Mouse (Mus musculus): Measurements from ENCODE around the gene Ncf2. TPM values are rescaled to one million over a fixed set of nuclear protein-coding genes. Genes with fewer than 3 reads are reported as not detected.
"Not testable (repeated sequence)": the region's sequence is repeated elsewhere in the genome, so short reads cannot be mapped to it uniquely, and the experiment has no call there.

Ncf2 gene
- polyA plus RNA-seq, 1 experiment = 0.07 TPM

GRCm38 (mm10) chr1:152766804-152767748, 32.9 kb upstream of the Ncf2 start:
- Histone ChIP-seq H3K36me3 (ENCODE audit: control insufficient read depth, insufficient read depth) (peaks cover 23% of the 10 kb centered on the region), H3K4me3 (peak overlapping the region; percentile 70), H3K4me2 (ENCODE audit: low read depth) (peak overlapping the region; percentile 69), H3K27me3 (ENCODE audit: control insufficient read depth, insufficient read depth, insufficient read length) (no peaks in the 10 kb centered on the region), H3ac (ENCODE audit: control insufficient read depth, insufficient read length) (peak overlapping the region; percentile 77), H3K79me2 (ENCODE audit: control insufficient read depth, insufficient read depth) (peaks cover 24% of the 10 kb centered on the region)
- TF ChIP-seq TCF3 (IDR thresholded peaks at IDR 0.05; ENCODE audit: insufficient read length, low read depth) = no peak

GRCm38 (mm10) chr1:152767749-152768488, 32.1 kb upstream of the Ncf2 start:
- Histone ChIP-seq H3K27me3 (ENCODE audit: control insufficient read depth, insufficient read depth, insufficient read length) (no peaks in the 10 kb centered on the region), H3K4me2 (ENCODE audit: low read depth) (peak overlapping the region; percentile 69), H3K79me2 (ENCODE audit: control insufficient read depth, insufficient read depth) (peaks cover 24% of the 10 kb centered on the region), H3ac (ENCODE audit: control insufficient read depth, insufficient read length) (no peak overlapping the region), H3K36me3 (ENCODE audit: control insufficient read depth, insufficient read depth) (peaks cover 32% of the 10 kb centered on the region), H3K4me3 (peak overlapping the region; percentile 70)
- TF ChIP-seq SRF (IDR thresholded peaks at IDR 0.05; ENCODE audit: control insufficient read depth, insufficient read length, low read depth) (peak; percentile 69), POLR2A (IDR thresholded peaks at IDR 0.05; ENCODE audit: insufficient read length, low read depth) (no peak)

- no peaks in the 10 kb centered on the region for H3K27me3 ChIP-seq (ENCODE audit: control insufficient read depth, insufficient read depth, insufficient read length)
- H3ac ChIP-seq (ENCODE audit: control insufficient read depth, insufficient read length) = no peak overlapping the region
- no peak overlapping the region for H3K4me2 ChIP-seq (ENCODE audit: low read depth)
- H3K79me2 ChIP-seq (ENCODE audit: control insufficient read depth, insufficient read depth) = peaks cover 24% of the 10 kb centered on the region
- no peak overlapping the region for H3K4me3 ChIP-seq
- TF ChIP-seq SRF (IDR thresholded peaks at IDR 0.05; ENCODE audit: control insufficient read depth, insufficient read length, low read depth) (no peak), TCF3 (IDR thresholded peaks at IDR 0.05; ENCODE audit: insufficient read length, low read depth) (no peak), E2F4 (IDR thresholded peaks at IDR 0.05; ENCODE audit: insufficient read depth) (no peak), MYOG (IDR thresholded peaks at IDR 0.05; ENCODE audit: control insufficient read depth in 1 of 3, insufficient read depth in 1 of 3, insufficient read length in 2 of 3, low read depth in 2 of 3) (no peak), USF1 (IDR thresholded peaks at IDR 0.05; ENCODE audit: low read depth) (no peak), POLR2AphosphoS2 (IDR thresholded peaks at IDR 0.05; ENCODE audit: insufficient read length, low read depth) (no peak), REST (IDR thresholded peaks at IDR 0.05; ENCODE audit: insufficient read depth, insufficient read length) (no peak), MAX (IDR thresholded peaks at IDR 0.05; ENCODE audit: low read depth) (no peak), POLR2A (IDR thresholded peaks at IDR 0.05; ENCODE audit: insufficient read length, low read depth) (no peak), TCF12 (IDR thresholded peaks at IDR 0.05; ENCODE audit: insufficient read depth, poor library complexity, severe bottlenecking) (no peak), CEBPB (IDR thresholded peaks at IDR 0.05; ENCODE audit: insufficient read depth, poor library complexity, severe bottlenecking) (no peak), MYOD1 (IDR thresholded peaks at IDR 0.05; ENCODE audit: control insufficient read depth in 1 of 3, insufficient read length in 2 of 3, low read depth in 2 of 3) (no peak)
- H3K36me3 ChIP-seq (ENCODE audit: control insufficient read depth, insufficient read depth) = peaks cover 55% of the 10 kb centered on the region
Measured at GRCm38 (mm10) chr1:152771016-152771415, 29.0 kb upstream of the Ncf2 start.

GRCm38 (mm10) chr1:152774601-152775000, 25.4 kb upstream of the Ncf2 start:
- not testable (repeated sequence) for H3K27me3 ChIP-seq (ENCODE audit: control insufficient read depth, insufficient read depth, insufficient read length); H3K79me2 ChIP-seq (ENCODE audit: control insufficient read depth, insufficient read depth); H3K4me2 ChIP-seq (ENCODE audit: low read depth); H3ac ChIP-seq (ENCODE audit: control insufficient read depth, insufficient read length); H3K4me3 ChIP-seq
- H3K36me3 ChIP-seq (ENCODE audit: control insufficient read depth, insufficient read depth) = peaks cover 45% of the 10 kb centered on the region

GRCm38 (mm10) chr1:152779071-152779737, 20.8 kb upstream of the Ncf2 start:
- H3K4me2 ChIP-seq (ENCODE audit: low read depth) = peak overlapping the region; percentile 41
- no peaks in the 10 kb centered on the region for H3K79me2 ChIP-seq (ENCODE audit: control insufficient read depth, insufficient read depth)
- H3ac ChIP-seq (ENCODE audit: control insufficient read depth, insufficient read length) = no peak overlapping the region
- H3K4me3 ChIP-seq = no peak overlapping the region
- H3K36me3 ChIP-seq (ENCODE audit: control insufficient read depth, insufficient read depth) = peaks cover 11% of the 10 kb centered on the region
- H3K27me3 ChIP-seq (ENCODE audit: control insufficient read depth, insufficient read depth, insufficient read length) = no peaks in the 10 kb centered on the region
- no peak for TF ChIP-seq MYOD1 (IDR thresholded peaks at IDR 0.05; ENCODE audit: control insufficient read depth in 1 of 3, insufficient read length in 2 of 3, low read depth in 2 of 3)
- TF ChIP-seq MAX (IDR thresholded peaks at IDR 0.05; ENCODE audit: low read depth) = no peak
- no peak for TF ChIP-seq TCF3 (IDR thresholded peaks at IDR 0.05; ENCODE audit: insufficient read length, low read depth)
